Mouse (Mus musculus): ENCODE results near the gene Bsdc1. TPM values are rescaled to one million over a fixed set of nuclear protein-coding genes. Genes with fewer than 3 reads are reported as not detected.
A peak's percentile ranks its signal among the peaks of the same experiment; 100 is the strongest.
"Not testable (repeated sequence)": the region's sequence is repeated elsewhere in the genome, so short reads cannot be mapped to it uniquely, and the experiment has no call there.

Bsdc1 gene
- total RNA-seq, 2 experiments from 2014 or later = 38.5 to 40.7 TPM

DNA sequence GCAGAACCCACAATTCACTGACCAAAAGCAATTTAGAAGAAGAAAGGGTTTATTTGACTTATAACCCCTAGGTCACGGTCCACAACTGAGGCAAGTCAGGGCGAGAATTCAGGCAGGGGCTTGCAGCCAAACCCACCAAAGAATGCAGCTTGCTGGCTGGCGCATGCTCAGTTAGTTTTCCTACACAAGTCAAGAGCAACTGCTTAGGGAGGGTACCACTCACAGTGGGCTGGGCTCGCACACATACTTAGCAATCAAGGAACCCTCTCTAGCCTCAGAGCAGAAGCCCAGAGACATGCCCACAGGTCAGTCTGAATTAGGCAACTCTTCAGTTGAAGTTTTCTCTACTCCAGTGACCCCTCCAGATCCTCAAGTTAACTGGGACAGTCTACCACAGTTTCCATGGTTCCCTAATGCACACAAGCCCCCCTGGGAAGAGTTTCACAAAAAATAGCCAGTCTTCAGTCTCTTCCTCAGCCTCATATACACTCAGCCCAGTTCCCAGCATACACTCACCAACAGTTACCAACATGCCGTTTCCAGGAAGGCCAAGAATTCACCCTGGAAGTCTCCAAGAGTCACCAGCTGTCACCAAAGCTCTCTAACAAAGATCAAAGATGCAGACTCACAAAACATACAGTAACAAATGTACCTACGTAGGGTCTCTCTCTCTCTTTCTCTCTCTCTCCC, 49.5 kb downstream of the Bsdc1 start:
- intact Hi-C loops (cut with DNase I) = loop anchor here (10.0 kb wide), 1 partner anchor 94 kb away; the partner anchor contains the start of genes Eif3i and Tmem234
- DNase-seq = no peak

DNA sequence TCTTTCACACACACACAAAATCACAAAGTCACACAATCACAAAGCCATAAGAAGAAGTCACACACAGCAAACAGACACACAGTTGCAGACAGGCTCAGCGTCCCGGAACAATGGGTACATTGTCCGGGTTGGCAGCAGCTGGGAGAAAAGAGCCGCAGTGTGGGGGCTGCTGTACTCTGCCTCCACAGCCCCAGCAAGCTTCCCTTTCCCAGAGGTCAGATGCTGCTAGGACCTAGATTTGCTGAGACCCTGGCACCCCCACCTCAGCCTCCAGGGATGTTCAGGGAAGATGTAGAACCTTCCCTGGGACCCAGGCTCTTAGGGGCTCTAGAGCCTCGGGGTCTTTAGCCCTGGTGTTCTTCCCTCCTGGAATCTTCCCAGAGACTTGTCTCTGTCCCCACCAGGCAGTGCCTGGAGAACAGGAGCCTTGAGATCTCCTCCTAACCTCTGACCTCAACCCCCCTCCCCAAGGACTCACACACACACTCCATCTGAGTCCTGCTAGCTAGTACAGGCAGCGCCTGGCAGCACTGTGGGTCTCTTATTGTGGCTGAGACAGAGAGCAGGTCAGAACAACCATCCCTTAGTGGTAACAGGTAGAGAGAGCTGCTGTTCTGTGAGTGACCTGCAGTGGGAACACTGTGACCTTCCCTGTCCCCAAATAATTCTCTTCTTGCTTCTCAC, 50.2 kb downstream of the Bsdc1 start:
- intact Hi-C loops (cut with DNase I) = loop anchor here (10.0 kb wide), 1 partner anchor 93 kb away; the partner anchor contains the start of genes Eif3i and Tmem234
- no peak for DNase-seq

DNA sequence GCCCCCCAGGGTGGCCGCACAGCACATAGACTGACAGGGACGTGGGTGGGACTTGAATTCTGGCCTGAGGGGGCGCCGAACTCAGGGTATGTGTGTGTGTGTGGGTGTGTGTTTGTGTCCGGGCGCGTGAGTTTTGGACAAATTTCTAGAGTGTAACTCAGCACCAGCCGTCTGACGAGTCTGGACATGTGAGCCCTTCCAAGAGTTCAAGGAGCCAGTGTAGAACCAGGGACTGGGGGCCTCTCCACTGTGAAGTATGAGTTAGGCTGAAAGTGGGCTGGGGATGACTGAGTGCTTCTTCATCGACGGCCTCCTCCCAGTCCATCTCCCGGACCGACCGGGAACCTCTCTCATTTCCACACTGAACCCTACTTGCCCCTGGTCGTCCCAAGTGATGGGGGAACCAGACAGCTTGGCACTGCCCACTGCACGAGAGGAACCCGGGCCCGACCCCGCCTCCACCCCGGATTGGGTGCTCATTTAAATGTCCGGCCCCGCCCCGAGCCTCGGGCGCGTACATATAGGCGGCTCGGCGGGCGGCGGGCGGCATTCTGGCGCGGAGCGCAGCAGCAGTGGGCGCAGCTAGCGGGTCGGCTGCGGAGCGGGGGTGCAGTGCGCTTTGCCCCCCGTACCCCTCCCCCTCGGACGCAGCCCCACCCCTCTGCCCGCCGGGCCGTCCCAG, 51.8 kb downstream of the Bsdc1 start, which contains the start of gene Marcksl1:
Gene Marcksl1 (plus strand): TSS at position 496 of the 682 bp plus-strand sequence.
- intact Hi-C loops (cut with DNase I) = loop anchor here (10.0 kb wide), 1 partner anchor 92 kb away; the partner anchor contains the start of genes Eif3i and Tmem234
- peak; percentile 97 for DNase-seq

GRCm38 (mm10) chr4:129513891-129514290, 52.5 kb downstream of the Bsdc1 start:
- DNase-seq = no peak
- intact Hi-C loops (cut with DNase I) = loop anchor here (10.0 kb wide), 1 partner anchor 91 kb away; the partner anchor contains the start of genes Eif3i and Tmem234

GRCm38 (mm10) chr4:129514300-129514898, 53.0 kb downstream of the Bsdc1 start:
- peak; percentile 77 for DNase-seq
- intact Hi-C loops (cut with DNase I) = loop anchor here (10.0 kb wide), 1 partner anchor 90 kb away; the partner anchor contains the start of genes Eif3i and Tmem234

DNA sequence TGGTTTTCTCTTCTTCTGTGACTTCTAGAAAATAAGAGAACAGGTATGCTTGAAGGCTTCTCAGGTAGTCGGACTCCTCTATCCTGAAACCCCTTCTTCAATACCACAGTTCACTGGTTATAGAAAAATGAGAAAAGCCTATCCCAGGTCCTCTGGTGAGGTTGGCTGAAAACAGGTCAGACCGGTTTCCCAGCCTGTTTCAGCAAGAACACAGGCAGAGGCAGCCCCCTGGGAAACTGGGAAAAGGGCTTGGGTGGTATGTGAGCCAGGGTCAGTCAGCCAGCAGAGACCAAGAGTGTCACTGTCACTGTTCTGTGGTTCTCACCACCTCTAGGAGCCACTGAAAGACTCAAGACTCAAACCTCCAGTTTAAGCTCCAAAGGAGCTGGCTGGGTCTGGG, 55.5 kb downstream of the Bsdc1 start:
- no peak for DNase-seq
- intact Hi-C loops (cut with DNase I) = loop anchor here (10.0 kb wide), 1 partner anchor 88 kb away; the partner anchor contains the start of genes Eif3i and Tmem234

DNA sequence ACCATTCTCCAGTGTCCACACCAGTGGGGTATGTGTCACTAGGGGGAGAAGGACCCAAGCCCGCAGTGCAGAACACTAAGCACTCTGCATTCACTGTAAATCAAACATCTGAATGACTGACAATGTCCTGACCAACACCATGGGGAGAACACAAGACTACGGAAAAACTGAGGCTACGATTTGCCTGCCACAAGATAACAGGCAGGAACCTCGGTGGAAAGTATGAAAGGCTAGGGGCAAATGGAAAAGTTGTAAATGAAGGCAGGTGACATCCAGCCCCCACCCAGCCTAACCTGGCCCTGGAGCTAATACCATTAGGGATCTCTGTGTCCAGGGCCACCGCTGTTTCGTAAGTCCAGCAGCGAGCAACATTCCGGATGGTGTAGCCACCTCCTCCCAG, 57.1 kb downstream of the Bsdc1 start:
- intact Hi-C loops (cut with DNase I) = loop anchor here (10.0 kb wide), 1 partner anchor 86 kb away; the partner anchor contains the start of genes Eif3i and Tmem234
- DNase-seq = no peak

GRCm38 (mm10) chr4:129525338-129525737, 64.0 kb downstream of the Bsdc1 start:
- intact Hi-C loops (cut with DNase I) = no loop called here
- DNase-seq = no peak

DNA sequence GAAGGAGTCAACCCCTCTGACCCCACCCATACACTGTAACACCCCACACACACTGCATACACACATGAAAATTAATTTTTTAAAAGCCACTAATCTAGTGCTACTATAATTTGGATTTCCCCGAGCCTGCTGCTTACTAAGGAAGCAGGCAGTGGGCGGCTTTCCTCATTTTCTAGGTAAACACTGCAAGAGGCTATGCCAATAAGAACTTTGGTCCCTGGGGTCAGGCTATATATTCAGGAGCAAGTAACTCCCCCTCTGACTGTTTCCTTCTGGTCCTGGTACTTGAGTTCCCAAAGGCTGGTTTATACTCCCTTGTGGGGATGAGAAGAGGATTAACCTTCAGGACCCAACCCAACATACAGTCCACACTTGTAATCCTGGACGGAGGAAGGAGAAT, 64.5 kb downstream of the Bsdc1 start:
- DNase-seq = no peak
- intact Hi-C loops (cut with DNase I) = no loop called here

DNA sequence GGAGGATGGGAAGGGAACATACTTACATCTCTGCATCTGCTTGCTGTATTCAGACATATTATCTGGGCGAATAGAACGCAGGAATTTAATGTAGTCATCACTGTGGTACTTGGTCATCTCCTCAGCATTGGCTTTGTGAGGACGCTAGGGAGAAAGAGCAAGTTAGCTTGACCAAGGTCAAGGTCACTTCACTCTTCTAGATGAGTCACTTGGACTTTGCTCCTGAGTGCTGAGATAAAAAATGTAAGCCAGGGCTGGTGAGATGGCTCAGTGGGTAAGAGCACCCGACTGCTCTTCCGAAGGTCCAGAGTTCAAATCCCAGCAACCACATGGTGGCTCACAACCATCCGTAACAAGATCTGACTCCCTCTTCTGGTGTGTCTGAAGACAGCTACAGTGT, 67.5 kb downstream of the Bsdc1 start:
- DNase-seq; intact Hi-C loops (cut with DNase I): not testable (repeated sequence)

Other genes with a start within 250 kb of the Bsdc1 start
- gene C77080, start 200.2 kb upstream of the Bsdc1 start, total RNA-seq (2021) = 10 to 100 TPM in 1 of 2 experiments, 1 to 10 TPM in 1; 9.7 to 11.7 TPM
- gene Sync, start 174.0 kb upstream of the Bsdc1 start, total RNA-seq (2021) = 1 to 10 TPM in 1 of 2 experiments, under 1 TPM in 1; 0.58 to 1.6 TPM
- gene Rbbp4, start 126.2 kb upstream of the Bsdc1 start, total RNA-seq (2021) = 100 to 1,000 TPM; 156 to 186 TPM
- 10 to 100 TPM; 18.0 to 18.5 TPM for gene Zbtb8os, start 125.9 kb upstream of the Bsdc1 start, total RNA-seq (2021)
- 10 to 100 TPM in 1 of 2 experiments, 1 to 10 TPM in 1; 9.8 to 11.3 TPM for gene Zbtb8a, start 83.5 kb upstream of the Bsdc1 start, total RNA-seq (2021)
- 1 to 10 TPM; 6.3 to 6.6 TPM for gene Zbtb8b, start 20.7 kb upstream of the Bsdc1 start, total RNA-seq (2021)
- gene Tssk3, start 29.4 kb downstream of the Bsdc1 start, total RNA-seq (2021) = 1 to 10 TPM; 1.0 TPM
- gene Fam229a, start 29.6 kb downstream of the Bsdc1 start, total RNA-seq (2021) = not detected
- 1,000 to 10,000 TPM; 1,277 to 1,311 TPM for gene Marcksl1, start 52.0 kb downstream of the Bsdc1 start, total RNA-seq (2021)
- 10 to 100 TPM; 39.8 to 43.5 TPM for gene Hdac1, start 81.1 kb downstream of the Bsdc1 start, total RNA-seq (2021)
- gene Lck, start 112.1 kb downstream of the Bsdc1 start, total RNA-seq (2021) = 10 to 100 TPM; 14.1 to 15.2 TPM
- gene Fam167b, start 117.0 kb downstream of the Bsdc1 start, total RNA-seq (2021) = not detected
- 100 to 1,000 TPM; 137 to 143 TPM for gene Eif3i, start 139.1 kb downstream of the Bsdc1 start, total RNA-seq (2021)
- gene Tmem234, start 139.1 kb downstream of the Bsdc1 start, total RNA-seq (2021) = 100 to 1,000 TPM in 1 of 2 experiments, 10 to 100 TPM in 1; 99.9 to 102 TPM
- gene Dcdc2b, start 152.7 kb downstream of the Bsdc1 start, total RNA-seq (2021) = 1 to 10 TPM; 3.4 to 4.0 TPM
- gene Iqcc, start 157.5 kb downstream of the Bsdc1 start, total RNA-seq (2021) = 10 to 100 TPM; 26.1 to 28.8 TPM
- gene Ccdc28b, start 162.4 kb downstream of the Bsdc1 start, total RNA-seq (2021) = 100 to 1,000 TPM; 125 to 131 TPM
- 10 to 100 TPM; 39.7 to 44.7 TPM for gene Txlna, start 179.5 kb downstream of the Bsdc1 start, total RNA-seq (2021)
- 10 to 100 TPM; 78.3 to 83.0 TPM for gene Kpna6, start 211.2 kb downstream of the Bsdc1 start, total RNA-seq (2021)
- 10 to 100 TPM; 21.5 to 22.3 TPM for gene Tmem39b, start 235.3 kb downstream of the Bsdc1 start, total RNA-seq (2021)

Data from left cerebral cortex, postnatal 4 days (tissue).